Mouse (Mus musculus): ENCODE measurements around the gene Castor2.

Castor2 gene

DNA sequence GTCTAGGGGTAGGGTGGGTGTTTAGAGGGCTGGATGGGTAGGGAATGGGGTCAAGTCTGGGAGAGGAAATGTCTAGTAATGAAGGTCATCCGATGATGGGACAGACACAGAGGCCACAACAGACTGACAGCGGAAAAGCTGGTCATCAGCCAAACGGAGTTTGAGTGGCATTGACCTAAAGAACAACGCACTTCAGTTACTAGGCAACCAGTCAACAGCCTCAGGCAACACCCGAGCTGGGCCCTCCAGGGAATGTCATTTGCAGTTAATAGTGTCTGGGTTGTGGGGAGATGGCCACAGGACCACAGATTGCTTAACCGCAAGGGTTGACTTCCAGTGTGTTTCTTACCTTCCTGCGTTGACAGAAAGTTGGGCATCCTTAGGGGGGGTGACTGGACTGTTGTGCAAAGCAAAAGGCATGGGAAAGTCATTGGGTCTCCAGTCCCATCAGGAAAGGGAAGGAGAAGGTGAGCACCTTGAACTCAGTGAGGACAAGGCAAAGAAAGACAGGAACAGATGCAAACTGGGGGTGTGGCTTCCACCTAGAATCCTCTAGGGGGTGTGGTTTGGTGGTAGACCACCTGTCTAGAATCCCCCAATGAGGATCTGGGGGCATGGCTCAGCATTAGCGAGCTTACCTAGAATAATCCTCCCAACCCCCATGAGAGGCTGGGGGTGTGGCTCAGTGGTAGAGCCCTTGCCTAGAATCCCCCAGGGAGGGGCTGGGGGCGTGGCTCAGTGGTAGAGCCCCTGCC, 21.8 kb downstream of the Castor2 start:
- Histone ChIP-seq H3K27me3 (ENCODE audit: control insufficient read depth, insufficient read depth, low read length, poor library complexity, severe bottlenecking) (no peaks in the 10 kb centered on the region), H3K36me3 (ENCODE audit: control insufficient read depth, insufficient read depth, low read length, poor library complexity, severe bottlenecking) (no peaks in the 10 kb centered on the region)
- no peak for DNase-seq (ENCODE audit: low read depth, low spot score)

DNA sequence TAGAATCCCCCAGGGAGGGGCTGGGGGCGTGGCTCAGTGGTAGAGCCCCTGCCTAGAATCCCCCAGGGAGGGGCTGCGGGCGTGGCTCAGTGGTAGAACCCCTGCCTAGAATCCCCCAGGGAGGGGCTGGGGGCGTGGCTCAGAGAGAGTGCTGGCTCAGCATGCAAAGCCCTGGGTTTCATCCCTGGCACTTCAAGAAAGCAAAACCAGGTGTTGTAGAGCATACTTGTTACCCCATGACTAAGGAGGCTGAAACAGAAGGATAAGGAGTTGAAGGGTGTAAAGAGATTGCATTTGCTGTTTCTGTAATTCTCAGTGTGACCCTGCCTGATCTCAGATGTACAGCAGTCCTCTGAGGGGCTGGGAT, 22.4 kb downstream of the Castor2 start:
- no peaks in the 10 kb centered on the region for H3K27me3 ChIP-seq (ENCODE audit: control insufficient read depth, insufficient read depth, low read length, poor library complexity, severe bottlenecking)
- no peak for DNase-seq (ENCODE audit: low read depth, low spot score)
- no peaks in the 10 kb centered on the region for H3K36me3 ChIP-seq (ENCODE audit: control insufficient read depth, insufficient read depth, low read length, poor library complexity, severe bottlenecking)

DNA sequence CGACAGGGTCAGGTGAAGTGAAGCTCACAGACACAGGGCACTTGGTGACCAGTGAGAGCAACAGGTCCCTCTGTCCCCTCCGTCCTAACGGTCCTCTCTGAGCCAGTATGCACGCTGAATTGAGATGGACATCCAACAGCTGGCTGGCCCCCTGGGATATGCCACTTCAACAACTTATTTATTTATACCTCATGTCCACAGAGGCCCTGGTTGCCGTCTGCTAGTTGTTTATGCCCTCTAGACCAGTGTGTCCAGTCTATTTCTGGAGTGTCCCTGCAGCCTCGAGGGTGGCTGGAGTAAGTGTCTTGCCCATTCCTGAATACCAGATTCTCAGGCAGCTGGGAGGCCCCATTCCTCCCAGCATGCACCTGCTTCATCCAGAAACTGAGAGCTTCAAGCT, 24.3 kb downstream of the Castor2 start:
- DNase-seq (ENCODE audit: low read depth, low spot score): no peak
- H3K36me3 ChIP-seq (ENCODE audit: control insufficient read depth, insufficient read depth, low read length, poor library complexity, severe bottlenecking): no peaks in the 10 kb centered on the region
- H3K27me3 ChIP-seq (ENCODE audit: control insufficient read depth, insufficient read depth, low read length, poor library complexity, severe bottlenecking): no peaks in the 10 kb centered on the region

DNA sequence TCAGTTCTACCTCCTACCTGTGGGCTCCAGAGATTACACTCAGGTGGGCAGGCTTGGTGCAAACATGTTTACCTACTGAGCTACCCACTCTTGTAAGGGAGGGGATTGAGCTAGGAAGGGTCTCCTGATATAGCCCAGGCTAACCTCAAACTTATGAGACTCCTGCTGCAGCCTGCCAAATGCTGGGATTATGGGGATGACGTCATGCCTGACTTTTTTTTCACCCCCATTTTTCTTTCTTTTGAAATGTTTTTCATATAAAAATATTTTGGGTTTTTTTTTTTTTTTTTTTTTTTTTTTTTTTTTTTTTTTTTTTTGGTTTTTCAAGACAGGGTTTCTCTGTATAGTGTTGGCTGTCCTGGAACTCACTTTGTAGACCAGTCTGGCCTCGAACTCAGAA, 26.7 kb downstream of the Castor2 start:
- Histone ChIP-seq H3K27me3 (ENCODE audit: control insufficient read depth, insufficient read depth, low read length, poor library complexity, severe bottlenecking) (no peaks in the 10 kb centered on the region), H3K36me3 (ENCODE audit: control insufficient read depth, insufficient read depth, low read length, poor library complexity, severe bottlenecking) (no peaks in the 10 kb centered on the region)
- DNase-seq (ENCODE audit: low read depth, low spot score): no peak

DNA sequence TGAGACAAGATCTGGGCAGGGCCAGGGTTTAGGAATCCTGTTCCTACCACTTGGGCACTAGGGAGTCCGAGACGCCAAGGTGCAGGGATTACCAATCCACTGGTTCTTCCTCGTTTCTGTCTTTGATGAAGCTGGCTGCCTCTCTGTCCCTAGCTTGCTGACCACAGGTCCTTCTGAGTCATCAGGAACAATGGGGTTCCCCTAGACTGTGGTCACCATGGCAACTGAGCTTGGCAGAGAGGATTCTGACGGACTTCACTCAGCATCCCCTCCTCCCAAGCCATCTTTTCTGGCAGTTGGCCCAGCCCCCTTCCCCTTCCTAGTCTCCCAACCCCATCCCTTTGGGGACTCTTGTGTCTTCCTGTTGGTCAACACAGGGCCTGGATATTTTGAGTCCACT, 32.1 kb downstream of the Castor2 start:
- no peak for DNase-seq (ENCODE audit: low read depth, low spot score)
- Histone ChIP-seq H3K36me3 (ENCODE audit: control insufficient read depth, insufficient read depth, low read length, poor library complexity, severe bottlenecking) (no peaks in the 10 kb centered on the region; the same call in 1 of the 2 replicates), H3K27me3 (ENCODE audit: control insufficient read depth, insufficient read depth, low read length, poor library complexity, severe bottlenecking) (no peaks in the 10 kb centered on the region)

DNA sequence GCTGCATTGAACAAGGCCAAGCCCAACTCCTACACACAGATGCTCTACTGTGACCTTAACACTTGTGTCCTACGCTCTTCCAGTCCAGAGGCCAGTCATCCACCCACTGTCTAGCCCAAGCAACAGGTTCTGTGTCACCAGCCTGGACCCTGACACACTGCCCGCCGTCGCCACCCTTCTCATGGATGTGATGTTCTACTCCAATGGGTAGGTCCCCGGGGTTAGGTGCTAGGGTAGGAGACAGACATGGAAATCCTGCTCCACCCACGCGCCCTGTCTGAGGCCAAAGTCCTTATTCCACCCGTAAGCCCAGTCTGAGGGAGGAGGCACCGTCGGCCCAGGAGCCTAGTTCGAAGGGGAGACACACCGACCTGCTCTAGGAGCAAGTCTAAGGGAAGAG, 36.5 kb downstream of the Castor2 start:
- H3K36me3 ChIP-seq (ENCODE audit: control insufficient read depth, insufficient read depth, low read length, poor library complexity, severe bottlenecking): no peaks in the 10 kb centered on the region; the same call in 1 of the 2 replicates

DNA sequence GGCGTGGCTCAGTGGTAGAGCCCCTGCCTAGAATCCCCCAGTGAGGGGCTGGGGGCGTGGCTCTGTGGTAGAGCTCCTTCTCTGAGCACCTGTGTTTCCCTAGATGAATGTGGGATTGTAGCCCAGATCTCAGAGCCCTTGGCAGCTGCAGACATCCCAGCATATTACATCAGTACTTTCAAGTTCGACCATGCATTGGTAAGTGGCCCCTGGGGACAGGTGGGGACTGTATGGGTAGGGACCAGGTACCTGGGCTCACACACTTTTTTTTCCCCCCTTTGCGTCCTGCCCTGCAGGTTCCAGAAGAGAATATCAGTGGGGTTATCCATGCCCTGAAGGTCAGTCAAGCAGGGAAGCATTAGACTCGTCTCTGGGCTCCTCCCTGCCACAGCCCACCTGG, 38.4 kb downstream of the Castor2 start:
- no peak for DNase-seq (ENCODE audit: low read depth, low spot score)
- no peaks in the 10 kb centered on the region for H3K27me3 ChIP-seq (ENCODE audit: control insufficient read depth, insufficient read depth, low read length, poor library complexity, severe bottlenecking)
- no peaks in the 10 kb centered on the region; the same call in 1 of the 2 replicates for H3K36me3 ChIP-seq (ENCODE audit: control insufficient read depth, insufficient read depth, low read length, poor library complexity, severe bottlenecking)

More for the DNA sequence above, 36.5 kb downstream of the Castor2 start:
- H3K27me3 ChIP-seq (ENCODE audit: control insufficient read depth, insufficient read depth, low read length, poor library complexity, severe bottlenecking): no peaks in the 10 kb centered on the region
- DNase-seq (ENCODE audit: low read depth, low spot score): no peak

DNA sequence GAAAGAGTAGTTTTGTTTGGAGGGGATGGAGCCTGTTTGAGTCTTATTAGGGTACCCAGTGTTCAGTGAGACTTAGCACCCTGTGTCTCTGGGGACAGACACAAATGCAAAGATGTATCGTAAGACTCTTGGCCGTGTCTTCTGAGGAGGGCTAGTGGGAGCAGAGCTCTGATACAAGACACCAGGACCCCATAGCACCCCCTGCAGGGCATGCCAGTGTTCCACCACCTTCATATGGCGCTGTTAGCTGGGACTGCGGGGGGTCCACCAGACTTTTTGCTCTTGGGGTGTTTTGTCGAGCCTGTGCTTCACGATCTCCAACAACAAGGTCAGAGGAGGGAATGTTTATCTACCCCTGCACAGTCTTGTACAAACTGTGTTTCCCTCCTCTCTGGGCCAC, 39.9 kb downstream of the Castor2 start:
- DNase-seq (ENCODE audit: low read depth, low spot score): no peak
- Histone ChIP-seq H3K36me3 (ENCODE audit: control insufficient read depth, insufficient read depth, low read length, poor library complexity, severe bottlenecking) (no peaks in the 10 kb centered on the region; the same call in 1 of the 2 replicates), H3K27me3 (ENCODE audit: control insufficient read depth, insufficient read depth, low read length, poor library complexity, severe bottlenecking) (no peaks in the 10 kb centered on the region)

DNA sequence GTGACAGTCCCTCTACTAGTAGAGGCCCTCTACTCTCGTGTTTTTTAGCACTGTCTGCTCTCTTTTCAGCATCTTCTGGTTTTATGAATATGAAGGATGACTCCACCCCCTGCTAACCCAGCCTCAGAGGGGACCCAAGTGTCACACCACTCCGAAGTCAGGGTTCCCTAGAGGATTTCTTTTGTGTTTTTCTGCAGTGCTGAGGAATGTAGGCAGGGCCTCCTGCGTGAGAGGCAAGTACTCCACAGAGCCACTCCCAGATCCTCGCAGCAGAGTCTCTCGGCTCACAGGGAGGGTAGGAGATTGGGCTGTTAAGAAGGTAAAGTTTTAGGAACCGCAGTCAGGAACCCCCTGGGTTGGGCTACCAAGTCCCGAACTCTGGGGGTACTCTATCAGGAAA, 41.7 kb downstream of the Castor2 start:
- no peaks in the 10 kb centered on the region for H3K27me3 ChIP-seq (ENCODE audit: control insufficient read depth, insufficient read depth, low read length, poor library complexity, severe bottlenecking)
- no peak for DNase-seq (ENCODE audit: low read depth, low spot score)
- no peaks in the 10 kb centered on the region for H3K36me3 ChIP-seq (ENCODE audit: control insufficient read depth, insufficient read depth, low read length, poor library complexity, severe bottlenecking)

DNA sequence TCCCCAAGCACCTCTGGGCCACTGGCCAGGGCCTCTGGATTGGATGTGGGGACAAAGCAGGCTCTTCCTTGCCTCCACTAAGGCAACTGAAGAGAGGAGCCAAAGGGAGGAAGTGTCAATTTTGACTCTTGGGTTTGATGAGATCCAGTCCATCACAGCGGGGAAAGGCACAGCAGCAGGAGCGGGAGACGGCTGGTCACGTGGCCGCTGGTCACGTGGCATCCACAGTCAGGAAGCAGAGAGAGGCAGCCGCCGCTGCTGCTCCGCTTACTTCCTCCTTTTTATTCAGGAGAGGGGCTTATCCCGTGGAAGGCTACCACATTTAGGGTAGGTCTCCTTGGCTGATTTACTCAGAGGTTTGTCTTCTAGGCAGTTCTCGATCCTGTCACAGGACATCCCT, 42.9 kb downstream of the Castor2 start:
- Histone ChIP-seq H3K36me3 (ENCODE audit: control insufficient read depth, insufficient read depth, low read length, poor library complexity, severe bottlenecking) (no peaks in the 10 kb centered on the region), H3K27me3 (ENCODE audit: control insufficient read depth, insufficient read depth, low read length, poor library complexity, severe bottlenecking) (no peaks in the 10 kb centered on the region)
- DNase-seq (ENCODE audit: low read depth, low spot score): no peak

DNA sequence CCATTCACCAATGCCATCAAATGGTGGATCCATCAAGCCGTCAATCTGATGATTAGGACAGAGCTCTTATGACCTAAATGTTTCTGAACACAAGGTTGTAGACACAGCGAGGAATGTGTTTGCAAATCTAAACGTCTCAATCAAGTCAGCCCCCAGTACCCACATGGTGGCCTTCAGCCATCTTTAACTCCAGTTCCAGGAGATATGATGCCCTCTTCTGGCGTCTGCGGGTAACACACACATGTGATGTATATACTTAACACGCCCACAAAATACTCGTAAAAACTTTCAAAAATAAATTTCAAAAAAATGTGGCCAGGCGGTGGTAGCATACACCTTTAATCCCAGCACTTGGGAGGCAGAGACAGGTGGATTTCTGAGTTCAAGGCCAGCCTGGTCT, 45.5 kb downstream of the Castor2 start:
- Histone ChIP-seq H3K36me3 (ENCODE audit: control insufficient read depth, insufficient read depth, low read length, poor library complexity, severe bottlenecking) (no peaks in the 10 kb centered on the region), H3K27me3 (ENCODE audit: control insufficient read depth, insufficient read depth, low read length, poor library complexity, severe bottlenecking) (no peaks in the 10 kb centered on the region)
- DNase-seq (ENCODE audit: low read depth, low spot score): no peak

DNA sequence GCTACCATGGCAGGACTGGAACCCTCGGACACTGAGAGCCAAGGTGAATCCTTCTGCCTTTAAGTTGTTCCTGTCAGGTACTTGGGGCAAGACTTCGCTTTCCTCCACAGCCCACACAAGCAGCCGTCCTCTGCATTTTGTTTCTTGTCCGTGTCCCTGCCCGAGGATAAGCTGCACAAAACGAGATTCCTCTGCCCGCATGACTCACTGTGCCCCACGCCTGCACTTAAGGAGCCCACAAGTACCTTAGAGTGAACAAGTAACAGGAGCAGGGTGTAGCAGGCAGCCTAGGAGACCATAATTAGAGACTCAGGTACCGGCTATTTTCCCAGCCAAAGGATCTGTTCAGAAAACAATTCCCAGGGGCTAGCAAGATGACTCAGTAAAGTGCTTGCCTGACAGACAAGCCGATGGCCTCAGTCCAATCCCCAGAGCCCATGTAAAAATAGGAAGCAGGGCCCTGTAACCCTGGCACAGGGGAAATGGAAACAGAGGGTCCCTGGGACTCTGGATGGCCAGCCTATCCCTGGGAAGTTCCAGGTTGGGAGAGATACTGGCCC, 47.8 kb downstream of the Castor2 start:
- H3K27me3 ChIP-seq (ENCODE audit: control insufficient read depth, insufficient read depth, low read length, poor library complexity, severe bottlenecking): no peaks in the 10 kb centered on the region
- no peaks in the 10 kb centered on the region; the same call in 1 of the 2 replicates for H3K36me3 ChIP-seq (ENCODE audit: control insufficient read depth, insufficient read depth, low read length, poor library complexity, severe bottlenecking)

DNA sequence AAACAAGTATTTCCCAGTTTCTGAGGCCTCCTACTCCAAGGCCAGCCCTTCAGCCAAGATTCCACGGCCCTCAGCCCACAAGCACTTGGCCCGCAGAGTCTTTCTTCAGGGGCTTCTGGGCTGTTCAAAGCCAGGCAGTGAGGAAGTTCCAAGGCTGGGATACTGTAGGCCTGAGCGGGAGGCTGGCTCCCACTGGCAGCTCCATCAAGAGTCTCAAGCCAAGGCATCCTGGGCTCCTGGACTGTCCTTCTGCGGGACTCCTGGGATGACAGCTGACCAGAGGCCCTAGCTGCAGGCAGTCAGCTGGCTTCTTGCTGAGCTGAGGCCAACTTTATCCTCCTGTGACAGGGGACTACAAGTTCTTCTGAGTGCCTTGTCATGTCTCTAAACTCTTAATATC, 48.6 kb downstream of the Castor2 start:
- Histone ChIP-seq H3K36me3 (ENCODE audit: control insufficient read depth, insufficient read depth, low read length, poor library complexity, severe bottlenecking) (peaks cover 2% of the 10 kb centered on the region; the same call in 1 of the 2 replicates), H3K27me3 (ENCODE audit: control insufficient read depth, insufficient read depth, low read length, poor library complexity, severe bottlenecking) (no peaks in the 10 kb centered on the region)
- DNase-seq (ENCODE audit: low read depth, low spot score): no peak

More for the DNA sequence above, 47.8 kb downstream of the Castor2 start:
- no peak for DNase-seq (ENCODE audit: low read depth, low spot score)

DNA sequence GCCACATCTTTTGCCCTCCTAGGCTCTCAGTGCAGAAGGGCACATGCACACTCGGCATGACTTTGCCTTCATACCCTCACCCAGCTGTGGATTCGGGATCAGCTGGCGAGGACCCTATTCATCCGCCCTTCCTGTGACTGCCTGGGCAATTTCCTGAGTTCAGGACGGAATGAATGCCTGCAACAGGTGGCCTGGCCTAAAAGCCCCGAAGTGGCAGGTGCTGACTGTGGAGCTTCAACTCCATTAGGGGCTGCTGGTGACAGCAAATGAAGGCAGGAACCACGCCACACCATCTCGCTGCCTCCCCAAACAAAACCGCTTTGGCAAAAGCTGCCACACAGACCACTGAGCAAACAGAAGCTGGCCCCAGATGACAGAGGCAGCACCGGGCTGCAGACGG, 52.4 kb downstream of the Castor2 start:
- peaks cover 16% of the 10 kb centered on the region for H3K36me3 ChIP-seq (ENCODE audit: control insufficient read depth, insufficient read depth, low read length, poor library complexity, severe bottlenecking)
- no peaks in the 10 kb centered on the region for H3K27me3 ChIP-seq (ENCODE audit: control insufficient read depth, insufficient read depth, low read length, poor library complexity, severe bottlenecking)
- DNase-seq (ENCODE audit: low read depth, low spot score): no peak

DNA sequence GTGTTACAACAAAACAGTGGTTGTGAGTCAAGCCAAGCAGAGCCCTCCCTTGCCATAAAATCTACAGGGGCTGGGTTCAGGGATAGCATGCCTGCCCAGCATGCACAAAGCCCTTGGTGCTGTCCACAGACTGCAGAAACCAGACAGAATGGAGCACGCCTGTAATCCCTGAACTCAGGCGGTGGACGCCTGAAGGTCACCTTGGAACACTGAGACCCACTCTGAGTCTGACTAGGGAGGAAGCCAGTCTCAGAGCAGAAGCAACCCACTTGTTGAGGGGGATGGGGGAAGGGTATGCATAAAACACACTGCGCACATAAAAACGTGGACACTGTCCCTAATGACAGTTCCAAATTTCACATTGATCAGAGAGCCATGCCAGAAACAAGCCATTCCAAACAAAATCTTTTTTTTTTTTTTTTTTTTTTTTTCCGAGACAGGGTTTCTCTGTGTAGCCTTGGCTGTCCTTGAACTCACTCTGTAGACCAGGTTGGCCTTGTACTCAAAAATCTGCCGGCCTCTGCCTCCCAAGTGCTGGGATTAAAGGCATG, 56.5 kb downstream of the Castor2 start:
- no peak for DNase-seq (ENCODE audit: low read depth, low spot score)
- H3K27me3 ChIP-seq (ENCODE audit: control insufficient read depth, insufficient read depth, low read length, poor library complexity, severe bottlenecking): no peaks in the 10 kb centered on the region
- peaks cover 22% of the 10 kb centered on the region for H3K36me3 ChIP-seq (ENCODE audit: control insufficient read depth, insufficient read depth, low read length, poor library complexity, severe bottlenecking)
